Mouse (Mus musculus): ENCODE data around the gene Cnot6l. TPM values are rescaled to one million over a fixed set of nuclear protein-coding genes. Genes with fewer than 3 reads are reported as not detected.

Gene Cnot6l
- total RNA-seq (2021), result 10 to 100 TPM; 59.2 to 88.4 TPM
- long read RNA-seq, experiment 1, partial matches to known transcripts, result 0 of 1 reads
- long read RNA-seq, experiment 1, other reads (novel, unspliced or antisense), result 1 of 1 reads
- long read RNA-seq, experiment 2, full-length matches to known transcripts, result 3 of 8 reads
- long read RNA-seq, experiment 2, partial matches to known transcripts, result 0 of 8 reads
- long read RNA-seq, experiment 2, other reads (novel, unspliced or antisense), result 5 of 8 reads

DNA sequence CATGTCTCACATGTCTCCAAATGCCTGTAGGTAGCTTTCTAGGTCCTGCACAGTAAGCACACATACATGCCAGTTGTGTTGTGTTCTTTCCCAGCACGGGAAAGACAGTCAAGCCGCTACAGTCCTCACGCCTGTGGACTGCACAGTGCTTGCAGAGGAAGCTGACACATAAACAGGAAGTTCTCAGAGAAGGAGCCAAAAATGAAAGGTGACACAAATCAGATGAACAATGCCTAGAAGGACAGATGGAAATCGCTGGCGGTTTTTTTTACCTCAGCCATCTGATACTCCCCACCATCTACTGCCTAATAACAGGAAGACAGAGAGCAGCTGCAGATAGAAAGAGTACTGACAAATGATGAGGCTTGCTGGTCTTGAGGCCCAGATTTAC is at the start of gene Cnot6l:
TSS of gene Cnot6l (minus strand) at position 151 of the 391 bp plus-strand sequence.
- peak; percentile 12 to 31 for DNase-seq (ENCODE audit: low spot score in 2 of 2)

DNA sequence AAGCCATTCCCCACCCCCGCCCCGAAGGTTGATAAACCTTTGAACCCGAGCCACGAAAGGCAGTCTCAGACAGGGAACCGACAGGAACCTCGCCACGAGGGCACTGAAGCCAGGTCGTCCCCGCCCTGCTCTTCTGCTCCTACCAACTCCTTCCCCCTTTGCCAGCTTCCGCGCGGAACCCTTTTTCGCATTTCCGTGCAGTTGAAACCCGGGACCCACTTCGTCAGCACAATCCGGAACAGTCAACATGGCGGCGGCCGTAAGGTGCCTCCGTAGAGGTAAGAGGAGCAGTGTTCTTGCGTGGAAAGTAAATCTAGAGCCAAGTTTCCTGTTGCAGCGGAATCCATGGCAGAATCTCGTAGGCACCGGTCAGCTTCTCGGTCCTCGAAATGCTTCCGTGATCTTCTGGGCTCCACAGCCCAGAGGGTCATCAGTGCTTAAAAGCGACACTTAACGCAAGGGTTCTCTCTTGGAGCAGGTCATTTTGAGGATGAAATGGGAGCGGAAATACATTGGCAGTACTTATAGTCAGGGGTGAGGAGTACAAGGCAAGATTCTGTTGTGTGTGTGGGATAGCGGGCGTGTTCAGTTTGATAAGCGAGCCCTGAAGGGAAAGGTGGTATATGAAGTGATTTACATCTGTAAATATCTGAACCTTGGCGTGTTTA is 46.1 kb upstream of the Cnot6l start:
- peak; percentile 91 to 95 for DNase-seq (ENCODE audit: low spot score in 2 of 2)

DNA sequence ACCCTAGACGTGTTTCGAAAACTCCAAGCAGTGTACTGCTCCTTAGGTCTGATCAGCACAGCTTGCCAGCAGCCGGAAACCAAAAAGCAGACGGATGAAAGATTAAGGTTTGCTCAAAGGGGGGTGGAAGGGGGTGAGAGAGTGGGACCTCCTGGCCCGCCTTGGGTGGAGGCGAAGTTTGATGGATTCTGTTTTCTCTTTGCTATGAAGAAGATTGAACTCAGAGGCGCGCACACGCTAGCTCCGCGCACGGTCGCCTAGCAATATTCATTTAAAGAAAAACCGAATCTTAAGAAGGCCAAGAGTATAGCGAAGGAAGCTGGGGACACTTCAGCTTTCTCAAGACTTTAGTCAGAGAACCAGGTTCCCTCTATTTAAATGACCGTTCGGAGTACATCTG is 45.5 kb upstream of the Cnot6l start, which contains the start of gene Mrpl1:
TSS of gene Mrpl1 (plus strand) at position 35 of the 400 bp plus-strand sequence.
- peak; percentile 18 to 21 for DNase-seq (ENCODE audit: low spot score in 2 of 2)

DNA sequence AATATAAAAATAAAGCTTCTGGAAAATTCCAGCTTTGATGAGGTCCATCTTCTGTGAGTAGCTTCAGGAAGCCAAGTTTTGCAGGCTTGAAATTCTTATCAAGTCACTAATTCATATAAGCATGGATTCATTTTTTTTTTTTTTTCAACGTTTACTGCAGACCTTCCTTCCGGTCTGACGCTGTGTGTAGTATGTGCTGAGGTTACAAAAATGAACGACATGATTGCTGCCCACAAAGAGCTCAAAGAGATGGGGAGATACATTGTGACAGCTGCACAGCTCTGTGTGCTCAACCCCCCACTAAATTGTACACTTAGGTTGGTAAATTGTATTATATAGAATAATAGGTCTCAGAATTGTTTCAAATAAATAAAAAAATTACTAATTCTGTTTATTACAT is 44.6 kb upstream of the Cnot6l start:
- no peak for DNase-seq (ENCODE audit: low spot score in 2 of 2)

DNA sequence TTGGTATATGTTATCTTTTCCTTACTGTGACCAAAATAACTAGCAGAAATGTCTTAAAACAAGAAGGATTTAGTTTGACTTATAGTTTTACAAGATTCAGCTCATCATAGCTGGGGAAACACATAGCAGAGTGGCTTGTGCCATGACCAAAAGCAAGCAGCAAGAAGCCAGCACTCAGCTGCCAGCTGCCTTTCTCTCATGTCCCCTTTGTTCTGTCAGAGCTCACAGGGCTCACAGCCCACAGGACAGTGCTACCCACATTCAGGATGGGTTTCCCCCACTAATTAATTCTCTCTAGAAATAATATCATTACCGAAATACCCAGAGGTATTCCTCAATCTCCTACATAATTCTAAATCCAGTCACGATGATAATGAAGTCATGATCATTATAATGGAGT is 43.6 kb upstream of the Cnot6l start:
- no peak for DNase-seq (ENCODE audit: low spot score in 2 of 2)

DNA sequence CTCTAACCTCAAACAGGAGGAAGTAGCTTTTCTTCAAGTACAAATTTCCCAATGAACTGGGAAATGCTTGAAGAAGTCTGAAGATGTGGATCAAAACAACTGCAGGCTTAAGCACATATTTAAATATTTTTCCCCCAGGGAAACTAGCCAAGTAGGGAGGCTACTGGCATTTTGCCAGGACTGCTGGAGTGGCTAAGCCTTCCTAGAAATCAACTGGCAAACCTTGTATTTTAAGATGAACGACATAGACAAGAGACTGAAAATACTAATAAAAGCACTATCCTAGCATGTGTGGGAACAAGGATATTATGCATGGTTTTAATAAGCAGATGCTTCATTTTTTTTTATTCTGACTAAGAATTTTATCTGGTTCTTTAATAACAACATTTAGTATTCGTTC is 42.9 kb upstream of the Cnot6l start:
- no peak for DNase-seq (ENCODE audit: low spot score in 2 of 2)

DNA sequence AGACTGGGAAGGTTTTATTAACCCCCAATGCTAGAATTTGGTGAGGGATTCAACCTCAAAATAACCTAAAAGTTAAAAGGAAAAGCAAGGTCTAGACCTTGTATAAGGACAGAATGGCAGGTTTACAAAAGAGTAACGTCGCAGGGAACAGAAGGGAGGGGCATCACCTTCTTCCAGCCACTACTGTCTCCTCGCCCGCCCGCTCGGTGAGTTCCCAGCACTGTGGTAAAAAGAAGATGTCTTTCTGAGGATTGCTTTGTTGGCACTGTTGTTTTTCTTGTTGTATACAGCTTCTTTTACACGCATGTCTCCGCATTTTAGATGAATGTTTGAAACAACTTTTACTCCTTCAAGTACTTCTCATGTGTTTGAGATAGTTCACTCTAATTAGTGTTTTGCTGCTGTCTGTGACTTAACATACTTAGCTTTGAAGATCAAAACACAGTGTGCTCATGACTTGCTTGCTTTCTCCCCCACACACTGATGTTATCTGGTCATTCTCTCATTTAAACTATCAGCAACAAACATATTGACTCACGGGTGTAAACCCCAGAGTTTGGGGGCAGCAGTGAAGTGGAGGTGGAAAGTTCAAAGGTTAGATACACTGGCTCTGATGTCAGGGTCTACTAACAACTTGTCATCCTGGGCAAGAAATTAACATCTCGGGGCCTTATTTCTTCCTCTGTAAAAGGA is 37.6 kb upstream of the Cnot6l start:
- DNase-seq (ENCODE audit: low spot score in 2 of 2), result no peak

DNA sequence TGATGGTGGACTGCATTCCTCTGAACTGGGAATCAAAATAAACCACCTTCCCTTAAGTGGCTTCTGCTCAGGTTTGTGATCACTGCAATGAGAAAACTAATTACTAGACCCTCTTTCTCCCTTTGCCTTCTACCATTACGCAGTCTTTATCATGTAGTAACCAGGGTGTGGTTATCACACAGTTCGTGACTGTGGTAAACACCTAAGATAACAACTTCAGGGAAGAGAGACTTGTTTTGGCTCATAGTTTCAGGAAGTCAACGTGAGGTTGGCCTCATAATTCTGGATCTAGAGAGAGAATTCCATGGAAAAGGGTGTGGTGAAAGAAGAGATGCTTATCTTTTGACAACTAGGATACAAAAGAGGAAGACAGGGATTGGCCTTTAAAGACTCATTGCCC is 36.3 kb upstream of the Cnot6l start:
- no peak for DNase-seq (ENCODE audit: low spot score in 2 of 2)

DNA sequence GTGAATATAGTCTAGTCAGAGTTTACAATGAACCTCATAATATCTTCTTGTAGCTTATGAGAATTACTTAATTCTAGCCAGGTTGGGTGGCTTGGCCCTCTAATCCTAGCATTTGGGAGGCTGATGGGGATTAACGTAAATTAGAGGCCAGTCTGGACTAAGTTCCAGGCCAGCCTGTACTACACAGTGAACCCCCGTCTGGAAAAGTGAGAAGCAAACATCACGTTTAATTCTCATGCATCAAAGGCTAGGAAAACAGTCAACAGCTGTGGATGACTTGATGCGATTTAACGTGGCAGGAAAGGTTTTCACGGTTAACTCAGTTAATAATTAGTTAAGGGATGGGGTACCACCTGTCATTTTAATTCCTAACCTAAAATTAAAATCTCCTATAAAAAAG is 34.3 kb upstream of the Cnot6l start:
- no peak for DNase-seq (ENCODE audit: low spot score in 2 of 2)

DNA sequence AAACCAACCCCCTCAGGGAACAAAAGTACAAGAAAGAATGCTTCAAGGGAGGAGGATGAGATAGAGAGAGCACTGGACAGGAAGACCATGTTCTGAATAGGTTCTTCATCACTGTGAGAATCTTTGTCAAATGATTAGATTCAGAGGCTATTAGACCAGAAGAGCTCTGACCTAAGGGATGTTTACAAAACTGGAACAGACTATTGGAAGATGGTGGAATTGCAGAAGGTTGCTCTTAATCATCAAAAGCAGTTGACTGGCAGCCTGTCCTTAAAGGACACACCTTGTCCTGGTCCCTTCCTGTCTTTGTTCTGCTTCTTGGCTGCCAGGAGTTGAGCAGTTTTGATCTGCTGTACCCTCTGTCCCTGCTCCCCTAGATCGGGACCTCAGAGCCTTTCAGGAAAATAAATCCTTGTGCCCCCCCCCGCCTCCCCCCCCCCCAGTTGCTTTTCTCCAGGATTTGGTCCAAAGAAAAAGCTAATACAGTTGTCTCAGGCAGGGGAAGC is 32.6 kb upstream of the Cnot6l start:
- DNase-seq (ENCODE audit: low spot score in 2 of 2), result no peak

DNA sequence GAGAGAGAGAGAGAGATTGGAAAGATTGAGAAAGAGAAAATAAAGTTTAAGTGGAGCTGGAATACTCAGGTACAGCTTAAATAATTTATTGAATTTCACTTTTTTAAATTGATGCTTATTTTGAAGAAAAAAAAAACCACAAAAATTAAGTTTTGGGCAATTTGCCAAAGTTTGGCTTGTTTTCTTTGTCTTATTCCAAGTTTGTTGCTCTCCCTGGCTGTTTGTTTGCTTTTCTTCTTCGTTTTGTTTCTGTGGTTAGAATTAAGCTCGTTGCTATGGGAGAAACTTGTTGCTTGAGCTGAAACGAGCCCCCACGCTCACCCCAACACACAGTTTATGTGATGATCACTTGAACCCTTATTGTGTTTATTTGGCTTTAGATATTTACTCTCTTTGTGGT is 27.3 kb upstream of the Cnot6l start:
- no peak for DNase-seq (ENCODE audit: low spot score in 2 of 2)

DNA sequence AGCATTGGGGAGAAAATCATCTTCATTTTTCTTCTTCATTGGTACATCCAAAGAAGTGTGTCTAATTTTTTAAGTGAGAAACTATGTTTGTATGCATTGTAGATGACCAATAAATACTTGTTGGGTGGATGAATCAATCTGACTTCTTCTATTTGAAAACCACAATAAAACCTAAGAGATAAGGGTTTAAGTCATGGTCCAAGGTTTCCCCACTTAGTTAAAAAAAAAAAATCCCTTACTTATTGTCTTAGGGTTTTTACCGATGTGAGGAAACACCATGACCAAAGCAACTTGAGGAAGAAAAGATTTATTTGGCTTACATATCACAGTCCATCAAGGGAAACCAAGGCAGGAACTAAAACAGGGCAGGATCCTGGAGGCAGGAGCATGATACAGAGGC is 25.8 kb upstream of the Cnot6l start:
- DNase-seq (ENCODE audit: low spot score in 2 of 2), result no peak

DNA sequence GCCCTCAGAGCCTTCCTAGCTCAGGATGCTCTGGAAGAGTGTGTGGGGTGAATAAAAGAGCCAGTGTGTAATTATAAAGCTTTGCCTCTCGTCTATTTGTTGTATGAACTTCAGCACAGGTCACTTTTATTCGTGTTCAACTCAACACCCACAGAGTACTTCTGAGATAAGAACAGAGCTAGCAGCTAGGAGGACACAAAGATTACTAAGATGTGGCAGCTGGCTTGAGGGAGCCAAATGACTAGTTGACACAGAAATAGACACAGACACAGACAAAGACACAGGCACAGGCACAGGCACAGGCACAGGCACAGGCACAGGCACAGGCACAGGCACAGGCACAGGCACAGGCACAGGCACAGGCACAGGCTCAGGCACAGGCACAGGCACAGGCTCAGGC is 20.0 kb upstream of the Cnot6l start:
- no peak for DNase-seq (ENCODE audit: low spot score in 2 of 2)

DNA sequence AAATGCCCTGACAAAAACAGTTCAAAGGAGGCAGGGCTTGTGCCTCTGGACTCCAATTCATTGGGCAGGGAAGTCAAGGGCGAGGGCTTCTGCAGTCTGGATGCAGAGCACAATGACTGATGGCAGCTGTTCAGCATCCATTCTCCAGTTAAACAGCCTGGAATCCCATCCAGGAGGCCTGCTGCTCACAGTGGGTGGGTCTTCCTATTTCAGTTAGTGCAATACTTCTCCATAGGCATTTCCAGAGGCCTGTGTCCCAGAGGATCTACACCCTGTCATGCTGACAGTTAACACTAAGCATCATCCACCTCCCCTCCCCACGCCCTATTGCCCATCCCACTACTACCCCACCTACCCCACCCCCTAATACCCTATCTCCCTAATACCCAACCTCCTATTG is 19.2 kb upstream of the Cnot6l start:
- no peak for DNase-seq (ENCODE audit: low spot score in 2 of 2)

DNA sequence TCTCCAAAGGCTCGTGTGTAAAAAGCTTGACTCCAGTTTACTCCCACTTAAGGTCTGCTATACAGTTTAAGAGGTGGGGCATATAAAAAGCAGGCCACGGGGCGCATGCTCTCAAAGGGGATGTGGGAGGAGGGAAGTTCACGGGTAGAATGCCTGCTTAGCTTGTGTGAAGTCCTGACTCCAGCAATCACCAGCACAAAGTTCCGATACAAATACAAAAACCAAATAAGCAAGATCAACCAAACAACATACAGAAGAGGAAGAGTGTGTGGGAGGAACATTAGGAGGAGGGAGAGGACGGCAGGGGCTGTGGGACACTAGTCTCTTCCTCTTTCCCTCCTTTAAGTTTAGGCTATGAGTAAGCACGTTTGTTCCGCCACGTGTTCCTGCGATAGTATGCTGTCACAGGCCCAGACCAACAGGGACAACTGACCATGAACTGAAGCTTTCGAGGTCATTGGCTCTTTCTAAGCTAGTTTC is 12.9 kb upstream of the Cnot6l start:
- no peak for DNase-seq (ENCODE audit: low spot score in 2 of 2)

DNA sequence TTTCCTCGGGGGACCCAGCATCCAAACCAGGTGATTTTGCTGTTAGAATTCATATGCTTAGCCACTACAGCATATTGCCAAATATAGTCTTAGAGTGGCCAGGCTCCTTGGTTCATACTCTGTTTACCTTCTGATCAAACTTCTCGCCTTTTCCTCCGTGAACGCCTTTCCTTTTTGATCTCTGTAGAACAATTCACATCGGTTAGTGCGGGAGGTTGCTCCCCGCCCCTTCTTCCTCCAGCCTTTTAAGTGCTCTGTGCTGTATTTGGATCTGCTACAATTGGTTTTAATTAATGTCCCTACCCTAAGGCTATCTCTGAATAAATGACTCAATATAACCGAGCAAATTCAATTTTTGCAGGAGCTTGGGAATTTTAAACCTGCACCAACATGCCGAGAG is 12.2 kb upstream of the Cnot6l start:
- no peak for DNase-seq (ENCODE audit: low spot score in 2 of 2)

DNA sequence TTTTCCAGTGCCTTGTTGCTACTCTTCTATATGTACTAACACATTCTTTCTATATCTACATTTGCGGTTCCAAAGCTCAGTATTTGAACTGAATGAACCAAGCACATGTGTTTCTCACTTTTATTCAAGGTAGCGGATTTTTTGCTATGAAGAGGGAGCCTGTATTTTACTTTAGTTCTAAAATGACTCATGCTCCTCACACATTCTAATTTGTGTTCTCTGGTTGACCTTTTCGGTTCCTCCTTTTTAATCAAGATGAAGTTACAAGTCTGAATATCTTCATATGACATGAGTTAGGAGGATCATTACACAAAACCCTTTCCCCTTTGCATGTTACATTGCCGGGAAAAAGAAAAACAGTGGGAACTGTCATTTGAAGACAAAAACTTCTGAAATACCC is 7.8 kb upstream of the Cnot6l start:
- no peak for DNase-seq (ENCODE audit: low spot score in 2 of 2)

DNA sequence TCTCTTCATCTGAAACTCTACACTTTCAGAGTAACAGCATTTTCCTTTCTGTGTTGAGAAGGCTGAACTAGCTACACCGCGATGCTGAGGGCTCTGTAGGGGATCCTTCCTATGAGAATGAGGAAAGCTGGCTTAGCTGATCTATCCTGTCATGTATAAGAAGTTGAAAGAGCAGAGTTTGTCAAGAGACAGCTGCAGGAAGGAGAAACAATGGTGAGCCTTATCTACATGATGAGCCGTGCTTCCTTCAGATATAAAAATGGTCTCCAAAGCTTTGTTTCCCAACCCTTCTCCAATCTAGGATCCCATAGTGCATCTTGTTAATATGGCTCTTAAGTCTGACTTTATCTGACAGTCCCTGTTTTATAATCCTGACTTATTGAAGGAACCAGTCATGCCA is 6.5 kb upstream of the Cnot6l start:
- DNase-seq (ENCODE audit: low spot score in 2 of 2), result no peak

DNA sequence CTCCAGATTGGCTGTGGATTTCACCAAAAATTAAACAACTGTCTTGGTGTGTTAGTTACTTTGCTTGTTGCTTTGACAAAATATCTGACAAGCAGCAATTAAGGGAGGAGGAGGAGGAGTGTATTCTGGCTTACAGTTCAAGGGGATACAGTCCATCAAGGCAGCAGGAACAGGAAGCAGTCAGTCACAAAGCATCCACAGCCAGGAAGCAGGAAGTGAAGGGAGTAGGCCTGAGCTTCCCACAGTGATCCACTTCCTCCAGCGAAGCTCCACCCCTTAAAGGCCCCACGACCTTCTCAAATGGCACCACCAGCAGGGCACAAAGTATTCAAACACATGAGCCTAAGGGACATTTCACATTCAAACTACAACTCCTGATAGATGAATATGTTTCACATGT is 2.8 kb upstream of the Cnot6l start:
- DNase-seq (ENCODE audit: low spot score in 2 of 2), result no peak

DNA sequence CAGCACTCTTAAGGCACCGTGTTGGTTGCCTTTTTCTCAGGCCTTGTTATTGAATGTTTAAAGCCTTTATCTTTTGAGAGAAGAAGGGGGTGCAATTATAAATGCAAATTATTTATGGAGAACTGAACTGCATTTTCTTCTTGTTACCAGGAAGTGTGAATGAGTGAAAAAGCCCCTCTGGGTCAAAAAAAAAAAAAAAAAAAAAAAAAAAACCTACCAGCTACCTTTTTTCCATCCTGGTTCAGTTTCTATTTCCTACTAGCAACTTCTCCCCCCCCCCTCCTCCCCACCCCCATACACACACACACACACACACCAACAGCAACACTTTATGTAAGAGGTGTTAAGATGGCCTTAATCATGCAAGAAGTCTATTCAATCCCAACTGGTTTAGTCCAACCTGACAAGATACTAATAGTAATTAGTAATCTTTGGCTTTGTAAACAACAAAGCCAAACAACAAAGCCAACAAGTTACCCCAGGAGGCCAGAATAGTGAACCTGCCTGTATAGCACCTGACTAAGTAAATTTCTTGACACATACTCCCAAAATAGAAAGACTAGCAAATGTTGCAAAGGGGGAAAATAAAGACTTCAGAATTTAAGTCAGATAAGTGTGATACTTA is 463 bp downstream of the Cnot6l start:
- no peak for DNase-seq (ENCODE audit: low spot score in 2 of 2)

DNA sequence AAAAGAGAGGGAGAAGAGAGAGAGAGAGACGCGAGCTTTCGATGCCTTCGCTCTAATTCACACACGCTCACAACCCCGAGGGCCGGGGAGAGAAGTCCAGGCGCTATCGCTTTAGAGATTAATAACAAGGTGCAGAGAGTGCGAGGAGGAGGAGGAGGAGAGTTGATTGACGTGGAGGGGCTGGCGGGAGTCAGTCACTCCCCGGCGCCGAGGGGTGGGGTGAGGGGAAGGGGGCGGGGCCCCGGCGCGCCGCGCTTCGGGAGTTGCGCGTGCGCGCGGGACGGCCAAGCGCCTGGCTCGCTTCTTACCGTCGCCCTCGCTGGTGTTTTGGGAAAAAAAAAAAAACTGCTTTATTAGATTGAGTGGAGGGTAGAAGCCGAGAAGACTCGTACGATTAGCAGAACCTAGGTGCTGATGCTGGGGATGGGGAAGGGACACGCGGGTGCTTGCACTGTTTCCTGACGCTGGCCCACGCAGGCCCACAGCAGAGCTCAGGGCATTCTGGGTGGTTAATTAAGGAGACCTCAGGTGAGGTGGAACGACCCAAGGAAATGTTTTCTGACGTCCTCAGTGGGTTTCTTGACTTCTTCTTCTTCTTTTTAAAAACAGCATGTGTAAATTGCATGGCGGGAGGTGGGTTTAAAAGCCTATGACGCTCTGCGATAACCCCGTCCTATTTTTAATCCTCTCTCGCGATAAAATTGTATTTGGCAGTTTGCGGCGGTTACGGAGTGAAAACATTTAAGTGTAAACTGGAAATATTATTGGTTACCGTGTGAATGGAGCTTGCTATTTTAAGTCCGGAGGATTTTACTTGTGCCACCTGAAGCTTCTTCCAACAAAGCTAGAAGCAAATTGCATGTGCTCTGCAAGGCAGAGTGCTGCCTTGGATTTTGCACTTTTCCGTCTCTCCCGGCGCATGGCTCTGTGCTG is 1.3 kb downstream of the Cnot6l start:
- peak; percentile 75 to 87 for DNase-seq (ENCODE audit: low spot score in 2 of 2)
